Mouse (Mus musculus) intestine, postnatal 0 days (tissue): ENCODE results near the gene Adh1. TPM values are rescaled to one million over a fixed set of nuclear protein-coding genes. Genes with fewer than 3 reads are reported as not detected.

Experiments used
- ATAC-seq: fragments of 200-750 bp; cut with Nextera tagmentation; 2 replicates; pipeline ENCODE4 v1.8.0; 2017; ENCODE audit warnings: mild to moderate bottlenecking, moderate TSS enrichment, moderate library complexity
- H3K27ac ChIP-seq: fragments of 300-500 bp; sonication (generic); 2 replicates; pipeline ENCODE4 v1.5.1; 2014; ENCODE audit warnings: mild to moderate bottlenecking, low read depth, low read length, moderate library complexity
- H3K27me3 ChIP-seq: fragments of 300-500 bp; sonication (generic); replicated peaks from 2 replicates; pipeline ENCODE4 v1.6.1; 2014; ENCODE audit warnings: low read length, mixed read lengths; ENCODE audit not compliant: control insufficient read depth, insufficient read depth
- H3K36me3 ChIP-seq: fragments of 300-500 bp; sonication (generic); 2 replicates; pipeline ENCODE4 v1.6.1; 2014; ENCODE audit warnings: mild to moderate bottlenecking, moderate library complexity; ENCODE audit not compliant: control insufficient read depth, insufficient read depth
- H3K4me1 ChIP-seq: fragments of 300-500 bp; sonication (generic); replicated peaks from 2 replicates; pipeline ENCODE4 v1.6.1; 2014; ENCODE audit warnings: antibody characterized with exemption, low read length, mixed read lengths; ENCODE audit not compliant: control insufficient read depth, insufficient read depth
- H3K4me2 ChIP-seq: fragments of 300-500 bp; sonication (generic); replicated peaks from 2 replicates; pipeline ENCODE4 v1.6.1; 2014; ENCODE audit warnings: low read depth, mild to moderate bottlenecking, moderate library complexity
- H3K4me3 ChIP-seq: fragments of 300-500 bp; sonication (generic); 2 replicates; pipeline ENCODE4 v1.5.1; 2014; ENCODE audit warnings: low read depth, low read length
- H3K9ac ChIP-seq: fragments of 300-500 bp; sonication (generic); 2 replicates; pipeline ENCODE4 v1.6.1; 2014; ENCODE audit warnings: mild to moderate bottlenecking, low read depth, low read length
- H3K9me3 ChIP-seq: fragments of 300-500 bp; sonication (generic); 2 replicates; pipeline ENCODE4 v1.6.1; 2016; ENCODE audit warnings: mixed run types; ENCODE audit not compliant: control insufficient read depth
- CTCF ChIP-seq: sonication (generic); IDR thresholded peaks from 2 replicates; pipeline ENCODE4 v1.5.1; 2016; ENCODE audit warnings: low read depth, mild to moderate bottlenecking, control low read depth, antibody characterized with exemption, moderate library complexity
- WGBS: fragments of 180-500 bp; shearing (Covaris S2); extraction: QIAGEN DNeasy Blood & Tissue Kit; methylation state at CpG from one replicate; pipeline ENCODE4 v1.1.7; 2014; 5-methylcytosine and 5-hydroxymethylcytosine counted together
- polyA plus RNA-seq: library from polyadenylated mRNA; unstranded; fragments of >200 nt; fragmentation: Nextera tagmentation; extraction: Ambion mirVana; gene quantifications from 2 replicates; pipeline ENCODE4 v1.2.1, GENCODE M21; 2015

The Adh1 gene
- polyA plus RNA-seq, 1 experiment from 2014 or later: 101 TPM

- Histone ChIP-seq H3K4me2 (no peak overlapping the region), H3K9ac (no peak overlapping the region), H3K27me3 (no peaks in the 10 kb centered on the region), H3K9me3 (no peaks in the 10 kb centered on the region), H3K36me3 (peaks cover 25% of the 10 kb centered on the region), H3K4me3 (no peak overlapping the region), H3K27ac (no peak overlapping the region), H3K4me1 (no peaks in the 10 kb centered on the region)
- ATAC-seq: no peak
- no peak for TF ChIP-seq CTCF
- WGBS: 83% methylated on average over 4 of the region's 4 CpGs
Measured at GRCm38 (mm10) chr3:138291529-138292117, 30.8 kb downstream of the Adh1 start.

- Histone ChIP-seq H3K36me3 (peaks cover 17% of the 10 kb centered on the region), H3K4me1 (no peaks in the 10 kb centered on the region), H3K27me3 (no peaks in the 10 kb centered on the region), H3K9ac (no peak overlapping the region), H3K27ac (no peak overlapping the region), H3K4me2 (no peak overlapping the region), H3K4me3 (no peak overlapping the region), H3K9me3 (no peaks in the 10 kb centered on the region; the same call in 1 of the 2 replicates)
- 66% methylated on average over 7 of the region's 7 CpGs for WGBS
- ATAC-seq: peak; percentile 86
- TF ChIP-seq CTCF: no peak
Measured at GRCm38 (mm10) chr3:138293298-138293895, 32.6 kb downstream of the Adh1 start.

GRCm38 (mm10) chr3:138300130-138300529 is 39.3 kb downstream of the Adh1 start:
- H3K9me3 ChIP-seq: no peaks in the 10 kb centered on the region; the same call in 1 of the 2 replicates
- no peaks in the 10 kb centered on the region for H3K27me3 ChIP-seq
- TF ChIP-seq CTCF: no peak
- no peak overlapping the region for H3K9ac ChIP-seq
- peaks cover 4% of the 10 kb centered on the region for H3K4me1 ChIP-seq
- no peak overlapping the region for H3K27ac ChIP-seq
- no peak overlapping the region for H3K4me2 ChIP-seq
- H3K36me3 ChIP-seq: no peaks in the 10 kb centered on the region
- no peak overlapping the region for H3K4me3 ChIP-seq
- no peak for ATAC-seq
- 92% methylated on average over 9 of the region's 9 CpGs for WGBS

- Histone ChIP-seq H3K27me3 (no peaks in the 10 kb centered on the region), H3K9ac (no peak overlapping the region), H3K9me3 (no peaks in the 10 kb centered on the region; the same call in 1 of the 2 replicates), H3K4me1 (peaks cover 4% of the 10 kb centered on the region), H3K4me3 (no peak overlapping the region), H3K4me2 (no peak overlapping the region), H3K36me3 (no peaks in the 10 kb centered on the region), H3K27ac (no peak overlapping the region)
- ATAC-seq: no peak
- TF ChIP-seq CTCF: no peak
- WGBS: 80% methylated on average over 4 of the region's 4 CpGs
Measured at GRCm38 (mm10) chr3:138302676-138303075, 41.9 kb downstream of the Adh1 start.

GRCm38 (mm10) chr3:138303771-138304488 is 43.1 kb downstream of the Adh1 start:
- peaks cover 4% of the 10 kb centered on the region for H3K4me1 ChIP-seq
- no peaks in the 10 kb centered on the region for H3K27me3 ChIP-seq
- H3K9me3 ChIP-seq: no peaks in the 10 kb centered on the region
- peak; percentile 61 for ATAC-seq
- H3K4me3 ChIP-seq: no peak overlapping the region
- H3K9ac ChIP-seq: no peak overlapping the region
- no peaks in the 10 kb centered on the region for H3K36me3 ChIP-seq
- TF ChIP-seq CTCF: no peak
- H3K4me2 ChIP-seq: no peak overlapping the region
- WGBS: 46% methylated on average over 6 of the region's 6 CpGs
- no peak overlapping the region for H3K27ac ChIP-seq

GRCm38 (mm10) chr3:138304489-138304871 is 43.7 kb downstream of the Adh1 start:
- no peaks in the 10 kb centered on the region for H3K27me3 ChIP-seq
- no peak overlapping the region for H3K4me3 ChIP-seq
- no peak overlapping the region for H3K9ac ChIP-seq
- ATAC-seq: no peak
- 27% methylated on average over 4 of the region's 4 CpGs for WGBS
- no peaks in the 10 kb centered on the region for H3K9me3 ChIP-seq
- H3K27ac ChIP-seq: no peak overlapping the region
- H3K36me3 ChIP-seq: no peaks in the 10 kb centered on the region
- TF ChIP-seq CTCF: no peak
- no peak overlapping the region for H3K4me2 ChIP-seq
- peaks cover 4% of the 10 kb centered on the region for H3K4me1 ChIP-seq
